Mouse (Mus musculus) forebrain, embryonic 15.5 days (tissue): Measurements from ENCODE around the gene Rhox9. TPM values are rescaled to one million over a fixed set of nuclear protein-coding genes. Genes with fewer than 3 reads are reported as not detected.
"Not testable (repeated sequence)": the region's sequence is repeated elsewhere in the genome, so short reads cannot be mapped to it uniquely, and the experiment has no call there.

Experiments
- ATAC-seq: fragments of 200-750 bp; cut with Nextera tagmentation; replicated peaks from 2 replicates; pipeline ENCODE4 v1.8.0; 2017; ENCODE audit warnings: mild to moderate bottlenecking, moderate TSS enrichment, moderate library complexity
- H3K27ac ChIP-seq: fragments of 300-500 bp; sonication (generic); replicated peaks from 2 replicates; pipeline ENCODE4 v1.5.1; 2015; ENCODE audit warnings: mild to moderate bottlenecking, inconsistent platforms
- H3K27me3 ChIP-seq: fragments of 300-500 bp; sonication (generic); 2 replicates; pipeline ENCODE4 v1.6.1; 2015; ENCODE audit warnings: inconsistent platforms
- H3K36me3 ChIP-seq: fragments of 300-500 bp; sonication (generic); 2 replicates; pipeline ENCODE4 v1.6.1; 2015; ENCODE audit warnings: mild to moderate bottlenecking, inconsistent platforms
- H3K4me1 ChIP-seq: fragments of 300-500 bp; sonication (generic); 2 replicates; pipeline ENCODE4 v1.6.1; 2015; ENCODE audit warnings: inconsistent platforms
- H3K4me2 ChIP-seq: fragments of 300-500 bp; sonication (generic); replicated peaks from 2 replicates; pipeline ENCODE4 v1.6.1; 2015; ENCODE audit warnings: mild to moderate bottlenecking, inconsistent platforms
- H3K4me3 ChIP-seq: fragments of 300-500 bp; sonication (generic); 2 replicates; pipeline ENCODE4 v1.5.1; 2015; ENCODE audit warnings: mild to moderate bottlenecking, inconsistent platforms
- H3K9ac ChIP-seq: fragments of 300-500 bp; sonication (generic); replicated peaks from 2 replicates; pipeline ENCODE4 v1.6.1; 2015; ENCODE audit warnings: mild to moderate bottlenecking, inconsistent platforms
- H3K9me3 ChIP-seq: fragments of 300-500 bp; sonication (generic); 2 replicates; pipeline ENCODE4 v1.6.1; 2016; ENCODE audit warnings: inconsistent platforms
- WGBS: fragments of 180-500 bp; shearing (Covaris S2); methylation state at CpG from one replicate; pipeline ENCODE4 v1.1.7; 2015; ENCODE audit warnings: mixed read lengths; 5-methylcytosine and 5-hydroxymethylcytosine counted together
- polyA plus RNA-seq: library from polyadenylated mRNA; unstranded; fragments of >200 nt; fragmentation: Nextera tagmentation; extraction: Ambion mirVana; gene quantifications from 2 replicates; pipeline ENCODE4 v1.2.1, GENCODE M21; 2015

Rhox9 gene
- not detected in 2 replicates for polyA plus RNA-seq

- not testable (repeated sequence) for H3K27ac ChIP-seq, H3K9ac ChIP-seq, H3K27me3 ChIP-seq, H3K9me3 ChIP-seq, ATAC-seq, H3K4me1 ChIP-seq, H3K4me2 ChIP-seq, H3K4me3 ChIP-seq, H3K36me3 ChIP-seq
- 93% methylated on average over 10 of the region's 18 CpGs for WGBS
Observed at GRCm38 (mm10) chrX:37901670-37902069, at the start of gene Rhox9. TSS of gene Rhox9 (minus strand) at chrX:37901770.

GRCm38 (mm10) chrX:37916311-37916710, 14.7 kb upstream of the Rhox9 start:
- Histone ChIP-seq H3K9me3 (no peaks in the 10 kb centered on the region), H3K4me2 (no peak overlapping the region), H3K27me3 (no peaks in the 10 kb centered on the region), H3K4me3 (no peak overlapping the region), H3K9ac (no peak overlapping the region), H3K4me1 (no peaks in the 10 kb centered on the region), H3K36me3 (no peaks in the 10 kb centered on the region), H3K27ac (no peak overlapping the region)
- no peak for ATAC-seq
- WGBS, result 71% methylated on average over 4 of the region's 4 CpGs

GRCm38 (mm10) chrX:37908581-37908980, 7.0 kb upstream of the Rhox9 start:
- Histone ChIP-seq H3K27me3 (no peaks in the 10 kb centered on the region), H3K27ac (no peak overlapping the region), H3K4me1 (no peaks in the 10 kb centered on the region), H3K9ac (no peak overlapping the region), H3K36me3 (no peaks in the 10 kb centered on the region), H3K4me2 (no peak overlapping the region), H3K9me3 (no peaks in the 10 kb centered on the region), H3K4me3 (no peak overlapping the region)
- no peak for ATAC-seq
- 53% methylated on average over 7 of the region's 7 CpGs for WGBS

- no peak overlapping the region for H3K4me3 ChIP-seq
- 78% methylated on average over 5 of the region's 5 CpGs for WGBS
- H3K4me2 ChIP-seq, result no peak overlapping the region
- no peak overlapping the region for H3K27ac ChIP-seq
- H3K4me1 ChIP-seq, result no peaks in the 10 kb centered on the region
- no peak overlapping the region for H3K9ac ChIP-seq
- no peaks in the 10 kb centered on the region for H3K27me3 ChIP-seq
- no peaks in the 10 kb centered on the region for H3K36me3 ChIP-seq
- no peak for ATAC-seq
- H3K9me3 ChIP-seq, result no peaks in the 10 kb centered on the region
Observed at GRCm38 (mm10) chrX:37903727-37904126, 2.2 kb upstream of the Rhox9 start.

GRCm38 (mm10) chrX:37897132-37897531, 4.4 kb downstream of the Rhox9 start, which contains the start of gene Rhox7b:
TSS of gene Rhox7b (minus strand) at chrX:37897232.
- not testable (repeated sequence) for H3K4me1 ChIP-seq, H3K4me2 ChIP-seq, H3K27ac ChIP-seq, H3K9me3 ChIP-seq, H3K9ac ChIP-seq, H3K27me3 ChIP-seq, H3K36me3 ChIP-seq, ATAC-seq, H3K4me3 ChIP-seq
- 87% methylated on average over 9 of the region's 9 CpGs for WGBS

DNA sequence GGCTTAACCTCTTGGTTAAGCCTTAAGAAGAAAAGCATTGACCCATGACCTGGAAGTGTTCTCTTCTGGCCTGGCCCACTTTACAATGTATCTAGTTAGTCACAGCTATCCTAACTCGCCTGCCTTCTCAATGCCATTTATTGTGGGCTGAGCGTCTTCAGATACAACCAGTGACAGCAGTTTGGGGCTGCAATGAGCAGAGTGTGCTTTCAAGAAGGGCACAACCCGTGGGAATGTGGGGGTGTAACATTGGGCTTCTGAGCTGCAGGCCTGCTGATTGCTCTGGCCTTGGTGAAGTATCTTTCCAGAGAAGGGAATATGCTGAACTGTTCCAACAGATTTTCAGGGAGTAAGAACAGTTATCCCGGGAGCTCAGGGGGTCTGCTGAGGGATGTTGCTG, 22.7 kb downstream of the Rhox9 start, which contains the start of gene Rhox8:
Gene Rhox8, minus strand, starts transcription at position 101 of the 400 bp plus-strand sequence.
- H3K27ac ChIP-seq, result no peak within 1 kb of the TSS
- no peak within 1 kb of the TSS for H3K9ac ChIP-seq
- no peak within 1 kb of the TSS for H3K4me2 ChIP-seq
- no peaks in the 10 kb centered on the region for H3K9me3 ChIP-seq
- H3K36me3 ChIP-seq, result no peaks in the 10 kb centered on the region
- no peaks in the 10 kb centered on the region for H3K4me1 ChIP-seq
- WGBS, result 81% methylated on average over 4 of the region's 4 CpGs
- no peak for ATAC-seq
- H3K4me3 ChIP-seq, result no peak within 1 kb of the TSS
- H3K27me3 ChIP-seq, result no peaks in the 10 kb centered on the region

GRCm38 (mm10) chrX:37871641-37872040, 29.9 kb downstream of the Rhox9 start:
- H3K36me3 ChIP-seq, result no peaks in the 10 kb centered on the region
- no peak overlapping the region for H3K27ac ChIP-seq
- H3K27me3 ChIP-seq, result no peaks in the 10 kb centered on the region
- ATAC-seq, result no peak
- 89% methylated on average over 2 of the region's 2 CpGs for WGBS
- no peak overlapping the region for H3K4me3 ChIP-seq
- no peaks in the 10 kb centered on the region for H3K9me3 ChIP-seq
- no peak overlapping the region for H3K4me2 ChIP-seq
- no peak overlapping the region for H3K9ac ChIP-seq
- H3K4me1 ChIP-seq, result no peaks in the 10 kb centered on the region

Other genes starting within 250 kb of the Rhox9 start
- not detected in 2 replicates for gene Rhox3h, start 233.0 kb downstream of the Rhox9 start, polyA plus RNA-seq
- not detected in 2 replicates for gene Rhox2h, start 228.5 kb downstream of the Rhox9 start, polyA plus RNA-seq
- gene Rhox5, start 96.9 kb downstream of the Rhox9 start, polyA plus RNA-seq, result not detected in 2 replicates
- not detected in 2 replicates for gene Rhox6, start 74.9 kb downstream of the Rhox9 start, polyA plus RNA-seq
- gene Rhox7a, start 70.1 kb downstream of the Rhox9 start, polyA plus RNA-seq, result not detected in 2 replicates
- not detected in 2 replicates for gene Rhox8, start 22.8 kb downstream of the Rhox9 start, polyA plus RNA-seq
- not detected in 2 replicates for gene Rhox7b, start 4.5 kb downstream of the Rhox9 start, polyA plus RNA-seq
- gene Btg1-ps1, start 117.0 kb upstream of the Rhox9 start, polyA plus RNA-seq, result not detected in 2 replicates
- gene Btg1-ps2, start 141.3 kb upstream of the Rhox9 start, polyA plus RNA-seq, result not detected in 2 replicates
- not detected in 2 replicates for gene Rhox10, start 164.7 kb upstream of the Rhox9 start, polyA plus RNA-seq
- gene Rhox11, start 183.4 kb upstream of the Rhox9 start, polyA plus RNA-seq, result not detected in 2 replicates
- gene Rhox12, start 209.1 kb upstream of the Rhox9 start, polyA plus RNA-seq, result not detected in 2 replicates
- not detected in 2 replicates for gene Rhox13, start 219.4 kb upstream of the Rhox9 start, polyA plus RNA-seq